9 mouse cellular contexts compared by ENCODE assay signal in genomic region chr2:55435721-55436260, GRCm38 (mm10). TPM values are rescaled to one million over a fixed set of nuclear protein-coding genes. Genes with fewer than 3 reads are reported as not detected.
DNase-seq lines count a peak whose midpoint lies in the region; ATAC-seq and TF ChIP-seq lines count a peak whose summit lies in the region.
"Had no signal": no experiment of that assay in that cellular context is flagged by ENCODE, and none has a peak within 500 bp of the region (broad histone marks: within the 10 kb centered on the region; RNA-seq: fewer than 3 reads in every experiment).

Gene Kcnj3 (plus strand): TSS chr2:55435970.

- H3K4me3 ChIP-seq in lung, postnatal 0 days (ENCODE audit: low read depth, low read length): 0 out of 2 replicates have a peak within 1 kb of the TSS, but pooled peaks have one; percentile 10
- H3K4me3 ChIP-seq in forebrain, embryonic 10.5 days: peak within 1 kb of the TSS; percentile 59
- peak within 1 kb of the TSS; percentile 83 for H3K4me3 ChIP-seq in left cerebral cortex, adult 2 months
- peak within 1 kb of the TSS; percentile 60 for H3K4me3 ChIP-seq in neural tube, embryonic 13.5 days

- H3K27me3 ChIP-seq in lung, postnatal 0 days (replicated peaks; ENCODE audit: insufficient read depth, low read length): peaks cover 8% of the 10 kb centered on the region; the same call in 1 of the 2 replicates
- H3K27me3 ChIP-seq in forebrain, embryonic 10.5 days (ENCODE audit: poor library complexity, severe bottlenecking): peaks cover 56% of the 10 kb centered on the region
- H3K27me3 ChIP-seq in neural tube, embryonic 13.5 days: peaks cover 16% of the 10 kb centered on the region

- no peaks in the 10 kb centered on the region for H3K36me3 ChIP-seq in lung, postnatal 0 days (ENCODE audit: insufficient read depth, low read length)
- H3K36me3 ChIP-seq in forebrain, embryonic 10.5 days (replicated peaks): no peaks in the 10 kb centered on the region
- no peaks in the 10 kb centered on the region for H3K36me3 ChIP-seq in neural tube, embryonic 13.5 days

- 4% methylated on average over 20 of the region's 20 CpGs for whole genome bisulfite sequencing in lung, postnatal 0 days
- 1% methylated on average over 20 of the region's 20 CpGs for WGBS in forebrain, embryonic 10.5 days
- under 1% methylated on average over 20 of the region's 20 CpGs for WGBS in neural tube, embryonic 13.5 days

- no peak for DNase-seq in lung, postnatal 0 days (ENCODE audit: low spot score)
- DNase-seq in lung, postnatal 10 days: no peak
- peak; percentile 46 for DNase-seq in forebrain, embryonic 10.5 days (ENCODE audit: extremely low spot score, low spot score)
- peak; percentile 19 to 25 for DNase-seq in heart, postnatal 14 days
- peak; percentile 67 to 74 for DNase-seq in left cerebral cortex, adult 2 months (ENCODE audit: extremely low spot score in 1 of 2, low spot score in 2 of 2)
- no peak for DNase-seq in spleen, postnatal 10 days (ENCODE audit: low spot score in 2 of 2)
- DNase-seq in thymus, adult 18-20 months: no peak

- no peak for TF ChIP-seq EP300 in lung, postnatal 0 days (IDR thresholded peaks at IDR 0.05)

- H3K27ac ChIP-seq in lung, postnatal 0 days (ENCODE audit: low read length): no peak within 1 kb of the TSS
- H3K27ac ChIP-seq in forebrain, embryonic 10.5 days: no peak within 1 kb of the TSS
- peak within 1 kb of the TSS; percentile 94 for H3K27ac ChIP-seq in left cerebral cortex, adult 2 months
- H3K27ac ChIP-seq in neural tube, embryonic 13.5 days (replicated peaks): 0 out of 2 replicates have a peak within 1 kb of the TSS, but pooled peaks have one; percentile 39

- no peak for TF ChIP-seq CTCF in lung, postnatal 0 days (IDR thresholded peaks at IDR 0.05)
- no peak for TF ChIP-seq CTCF in left cerebral cortex, adult 2 months (IDR thresholded peaks at IDR 0.05)

- intact Hi-C loops in heart, postnatal 14 days (cut with DNase I): no loop called here
- intact Hi-C loops in left cerebral cortex, adult 2 months (cut with DNase I): loop anchor here (5.0 to 10.0 kb wide), 6 partner anchors 97 to 379 kb away; no protein-coding TSS in a partner anchor

- no peaks in the 10 kb centered on the region; the same call in 1 of the 2 replicates for H3K4me1 ChIP-seq in lung, postnatal 0 days (ENCODE audit: insufficient read depth, low read depth, low read length)
- H3K4me1 ChIP-seq in forebrain, embryonic 10.5 days: peaks cover 26% of the 10 kb centered on the region
- H3K4me1 ChIP-seq in neural tube, embryonic 13.5 days (replicated peaks): peaks cover 35% of the 10 kb centered on the region

- H3K4me2 ChIP-seq in lung, postnatal 0 days (replicated peaks; ENCODE audit: low read depth, low read length): 0 out of 2 replicates have a peak within 1 kb of the TSS, but pooled peaks have one; percentile 42
- H3K4me2 ChIP-seq in neural tube, embryonic 13.5 days: peak within 1 kb of the TSS; percentile 95

- no peak for ATAC-seq in lung, postnatal 0 days
- ATAC-seq in neural tube, embryonic 13.5 days (ENCODE audit: low read depth): peak; percentile 91

- no peaks in the 10 kb centered on the region for H3K9me3 ChIP-seq in lung, postnatal 0 days (ENCODE audit: low read length)
- no peaks in the 10 kb centered on the region for H3K9me3 ChIP-seq in forebrain, embryonic 10.5 days
- no peaks in the 10 kb centered on the region for H3K9me3 ChIP-seq in neural tube, embryonic 13.5 days

- no peak within 1 kb of the TSS for H3K9ac ChIP-seq in lung, postnatal 0 days (replicated peaks; ENCODE audit: low read depth)
- H3K9ac ChIP-seq in neural tube, embryonic 13.5 days: peak within 1 kb of the TSS; percentile 74

RNA-seq across cellular contexts. Expression of gene Kcnj3, which starts in this region (rescaled TPM):
- polyA plus RNA-seq in lung, postnatal 0 days (2015; fragmentation: Nextera tagmentation; extraction: Ambion mirVana): 0.11 and 0.21 TPM in 2 replicates
- 0.20 and 0.41 TPM in 2 replicates for polyA plus RNA-seq in forebrain, embryonic 10.5 days (2016; fragmentation: Nextera tagmentation; extraction: Ambion mirVana)
- total RNA-seq in heart, postnatal 14 days (2021): 10 to 100 TPM; 31.3 to 41.1 TPM
- 100 to 1,000 TPM; 112 to 117 TPM for total RNA-seq in left cerebral cortex, adult 2 months (2021)
- polyA plus RNA-seq in neural tube, embryonic 13.5 days (2015; fragmentation: Nextera tagmentation; extraction: Ambion mirVana): 2.9 and 3.1 TPM in 2 replicates
- total RNA-seq: MEL had no signal

Comparison
In these comparisons a context has a peak if more than half of its experiments do, and no peak if none do; other contexts are left out.
1. Peak in DNase-seq and H3K4me3 ChIP-seq in forebrain, embryonic 10.5 days; RNA of the gene not detected or under 1 TPM.
2. DNase-seq: peak in heart, postnatal 14 days (2 of 2) and left cerebral cortex, adult 2 months (2 of 2); none in lung, postnatal 0 days (single experiment), lung, postnatal 10 days (single experiment), spleen, postnatal 10 days (0 of 2) and thymus, adult 18-20 months (0 of 2).
3. H3K27ac ChIP-seq: peak in left cerebral cortex, adult 2 months (single experiment) and neural tube, embryonic 13.5 days (single experiment); none in lung, postnatal 0 days (single experiment) and forebrain, embryonic 10.5 days (single experiment).
4. H3K4me3 ChIP-seq: peak in every context shown above with its lines; median percentile 83 in left cerebral cortex, adult 2 months; 60 in neural tube, embryonic 13.5 days; 59 in forebrain, embryonic 10.5 days; 10 in lung, postnatal 0 days.